Mouse (Mus musculus): ENCODE data around the gene Vax1.

The Vax1 gene

GRCm38 (mm10) chr19:59169143-59169935, 517 bp downstream of the Vax1 start:
- DNase-seq (ENCODE audit: low spot score), result no peak

- no peak for DNase-seq (ENCODE audit: low spot score)
Measured at GRCm38 (mm10) chr19:59168386-59168905, 1.4 kb downstream of the Vax1 start.

GRCm38 (mm10) chr19:59167871-59168270, 2.0 kb downstream of the Vax1 start:
- no peak for DNase-seq (ENCODE audit: low spot score)

DNA sequence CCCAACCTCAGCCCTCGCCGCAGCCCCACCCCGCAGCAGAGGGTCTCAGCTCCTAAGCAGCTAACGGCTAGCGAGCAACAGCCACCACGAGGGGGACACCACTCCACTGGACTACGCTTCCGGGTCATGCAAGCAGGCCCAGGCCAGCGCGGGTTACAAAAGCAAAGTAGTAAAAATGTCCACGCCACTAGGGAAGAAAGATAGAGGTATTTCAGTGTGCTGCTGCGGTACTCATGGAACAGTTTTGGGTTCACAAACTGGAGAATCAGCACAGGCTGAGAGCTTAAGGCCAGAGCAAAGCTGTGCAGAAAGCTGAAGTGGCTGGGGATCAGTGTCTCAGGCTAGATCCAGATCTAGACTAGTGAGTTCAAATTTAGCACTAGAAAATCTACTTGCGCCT, 3.0 kb downstream of the Vax1 start:
- no peak for DNase-seq (ENCODE audit: low spot score)

DNA sequence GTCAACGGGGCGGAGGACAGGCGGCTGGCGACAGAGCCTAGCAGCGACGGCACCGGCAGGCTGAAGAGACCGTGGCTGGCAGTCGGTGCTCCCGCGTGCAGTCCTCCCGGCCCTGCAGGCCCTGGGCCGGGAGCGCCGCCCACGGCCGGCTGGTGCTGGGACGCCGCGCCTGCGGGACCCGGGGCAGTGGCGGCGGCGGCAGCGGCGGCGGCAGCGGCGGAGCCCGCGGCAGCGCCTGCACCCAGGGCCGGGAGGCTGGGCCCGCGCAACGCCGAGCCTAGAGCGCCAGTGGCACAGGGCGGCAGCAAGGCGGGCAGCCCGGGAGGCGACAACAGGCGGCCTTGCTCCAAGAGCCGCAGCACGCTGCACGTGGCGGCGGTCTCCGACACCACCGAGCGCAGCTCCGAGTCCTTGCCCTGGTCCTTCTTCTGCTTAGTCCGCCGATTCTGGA, 3.5 kb downstream of the Vax1 start:
- no peak for DNase-seq (ENCODE audit: low spot score)

- DNase-seq (ENCODE audit: low spot score), result no peak
Measured at GRCm38 (mm10) chr19:59165577-59165976, 4.3 kb downstream of the Vax1 start.

DNA sequence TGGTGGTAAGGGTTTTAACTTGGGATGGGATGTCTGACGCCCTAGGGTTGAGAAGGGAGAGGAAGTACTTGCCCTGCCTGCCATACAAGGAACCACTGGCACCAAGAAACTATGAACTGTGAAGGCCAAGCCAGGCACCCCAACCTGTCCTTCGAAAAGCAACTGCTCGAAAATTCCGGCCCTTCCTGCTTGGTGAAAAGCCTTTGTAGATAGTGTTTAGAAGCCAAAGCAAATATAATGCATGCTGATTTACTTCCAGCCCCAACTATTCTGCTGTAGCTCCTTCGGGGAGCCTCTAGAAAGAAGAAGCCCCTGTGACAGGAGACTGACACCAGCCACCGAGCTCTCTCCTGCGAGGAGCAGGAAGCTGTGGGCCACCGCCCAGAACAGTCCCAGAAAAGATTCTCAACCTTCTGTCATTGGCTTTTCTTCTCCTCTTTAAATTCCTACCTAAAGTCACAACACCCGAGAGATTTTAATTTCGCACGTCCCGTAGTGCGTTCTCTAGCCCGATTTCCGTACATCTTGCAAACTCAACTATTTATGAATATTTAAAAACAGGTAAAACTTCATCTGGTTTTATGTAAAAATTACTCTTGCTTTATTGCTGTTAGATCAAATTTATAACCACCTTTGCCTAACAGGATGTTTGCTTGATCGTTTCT, 4.8 kb downstream of the Vax1 start:
- DNase-seq (ENCODE audit: low spot score), result no peak

- DNase-seq (ENCODE audit: low spot score), result no peak
Measured at GRCm38 (mm10) chr19:59164111-59164510, 5.7 kb downstream of the Vax1 start.

DNA sequence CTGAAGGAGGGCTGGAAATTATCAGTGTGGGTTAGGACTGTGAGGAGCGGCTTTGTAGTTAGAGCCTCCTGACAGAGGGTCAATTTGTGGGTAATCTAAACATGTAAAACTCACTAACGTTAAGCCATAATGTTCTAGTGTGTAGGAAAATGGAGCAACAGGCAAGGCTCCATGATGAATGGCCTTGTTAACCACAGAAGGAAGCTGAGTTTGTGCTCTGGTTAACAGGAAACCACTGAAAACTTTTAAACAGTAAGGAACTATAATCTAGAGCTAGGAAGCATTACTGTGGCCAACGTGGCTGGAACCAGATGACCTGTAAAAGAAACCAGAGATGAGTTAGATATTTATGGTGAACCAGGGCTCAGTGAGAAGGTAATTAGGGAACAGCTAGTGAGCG, 13.2 kb downstream of the Vax1 start:
- no peak for DNase-seq (ENCODE audit: low spot score)

DNA sequence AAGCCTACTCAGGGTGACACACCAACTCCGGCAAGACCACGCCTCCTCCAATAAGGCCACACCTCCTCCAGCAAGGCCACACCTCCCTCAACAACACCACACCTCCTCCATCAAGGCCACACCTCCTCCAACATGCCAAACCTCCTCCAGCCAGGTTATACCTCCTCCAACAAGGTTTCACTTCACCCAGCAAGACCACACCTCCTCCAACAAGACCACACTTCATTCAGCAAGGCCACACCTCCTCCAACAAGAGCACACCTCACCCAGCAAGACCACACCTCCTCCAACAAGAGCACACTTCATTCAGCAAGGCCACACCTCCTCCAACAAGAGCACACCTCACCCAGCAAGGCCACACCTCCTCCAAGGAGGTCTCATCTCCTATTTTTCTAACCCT, 15.7 kb downstream of the Vax1 start:
- DNase-seq (ENCODE audit: low spot score), result no peak

- DNase-seq (ENCODE audit: low spot score), result no peak
Measured at GRCm38 (mm10) chr19:59145492-59146140, 24.2 kb downstream of the Vax1 start.

- DNase-seq (ENCODE audit: low spot score), result no peak
Measured at GRCm38 (mm10) chr19:59145064-59145463, 24.8 kb downstream of the Vax1 start.

DNA sequence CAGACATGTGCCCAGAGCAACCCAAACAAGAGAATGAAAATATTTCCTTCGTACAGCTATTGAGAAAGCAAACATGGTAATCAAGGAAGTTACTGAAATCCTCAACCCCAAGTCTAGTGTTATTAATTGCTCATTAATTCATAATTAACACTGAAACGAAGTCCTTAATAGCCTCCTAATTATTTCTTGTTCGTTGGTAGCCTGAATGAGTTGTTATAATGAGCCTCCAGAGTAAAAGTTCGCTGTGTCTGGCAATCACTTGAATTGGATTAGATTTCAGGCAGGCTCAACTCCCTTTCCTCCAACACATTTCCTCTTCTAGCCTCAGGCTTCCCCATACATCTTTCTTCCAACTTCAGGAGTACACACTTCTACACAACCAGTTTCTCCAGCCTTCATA, 27.6 kb downstream of the Vax1 start:
- no peak for DNase-seq (ENCODE audit: low spot score)

DNA sequence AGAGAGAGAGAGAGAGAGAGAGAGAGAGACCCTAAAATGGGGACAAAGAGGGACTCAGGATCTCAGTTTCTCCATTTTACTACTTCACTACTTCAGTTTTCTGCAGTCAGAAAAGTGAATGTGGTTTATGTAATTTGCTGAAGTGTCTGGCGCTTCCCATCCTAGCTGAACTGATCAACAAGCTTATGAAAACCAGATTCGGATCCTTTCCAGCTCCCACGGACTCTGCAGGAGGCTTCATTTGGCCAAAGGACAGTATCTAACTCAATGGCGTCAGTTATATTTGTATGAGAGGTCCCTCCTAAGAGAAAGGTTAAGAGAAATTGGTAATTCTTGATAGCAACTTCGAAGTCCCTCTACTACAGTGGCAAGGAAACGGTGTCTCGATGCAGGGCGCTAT, 34.5 kb downstream of the Vax1 start:
- DNase-seq (ENCODE audit: low spot score), result no peak

GRCm38 (mm10) chr19:59134916-59135315, 34.9 kb downstream of the Vax1 start:
- DNase-seq (ENCODE audit: low spot score), result no peak

DNA sequence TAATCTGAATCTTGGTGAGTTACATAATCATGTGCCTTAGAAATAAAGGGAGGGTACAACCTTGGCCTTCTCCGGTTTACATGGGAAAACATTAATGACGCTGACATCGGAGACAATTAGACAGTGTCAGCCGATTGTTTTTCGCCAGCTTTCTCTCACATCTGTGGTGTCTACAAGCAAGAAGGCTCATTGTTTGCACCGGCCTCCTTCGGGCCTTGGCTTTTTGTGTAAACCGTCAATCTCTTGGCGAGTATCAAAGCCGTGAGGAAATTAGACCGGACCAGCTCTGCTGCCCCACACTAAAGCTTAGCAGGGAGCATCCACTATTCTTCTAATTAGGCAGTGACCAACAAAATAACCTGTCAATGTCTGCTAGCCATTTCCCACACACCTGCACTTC, 36.7 kb downstream of the Vax1 start:
- no peak for DNase-seq (ENCODE audit: low spot score)

- DNase-seq (ENCODE audit: low spot score), result no peak
Measured at GRCm38 (mm10) chr19:59129671-59130070, 40.2 kb downstream of the Vax1 start.

- no peak for DNase-seq (ENCODE audit: low spot score)
Measured at GRCm38 (mm10) chr19:59128531-59129204, 41.2 kb downstream of the Vax1 start.

- DNase-seq (ENCODE audit: low spot score), result no peak
Measured at GRCm38 (mm10) chr19:59127424-59127823, 42.4 kb downstream of the Vax1 start.

Data from c-Kit-positive CD71-positive TER-119-positive erythroid progenitor cells, embryonic 14.5 days (primary cell).